Mouse (Mus musculus): ENCODE measurements at regions not wholly inside any gene's neighbourhood (a gene's known extent, or its start where the extent isn't known, plus 50 kb on each side); places are given as distances from the start of the nearest gene placed in this dataset.

GRCm38 (mm10) chr17:9762436-9762835 is 92.9 kb upstream of the Pabpc6 start:
- TF ChIP-seq CTCF (IDR thresholded peaks at IDR 0.05; ENCODE audit: low read depth), result no peak
- H3K9me3 ChIP-seq (ENCODE audit: low read length), result no peaks in the 10 kb centered on the region
- H3K36me3 ChIP-seq (ENCODE audit: insufficient read depth, low read length), result no peaks in the 10 kb centered on the region
- H3K4me2 ChIP-seq (ENCODE audit: low read depth, low read length), result 0 out of 2 replicates have a peak overlapping the region, but pooled peaks have one; percentile 16
- H3K9ac ChIP-seq (replicated peaks; ENCODE audit: low read length), result no peak overlapping the region
- no peak overlapping the region for H3K4me3 ChIP-seq (ENCODE audit: low read length)
- DNase-seq (ENCODE audit: low spot score), result no peak
- no peaks in the 10 kb centered on the region for H3K27me3 ChIP-seq (ENCODE audit: insufficient read depth, low read length)
- H3K4me1 ChIP-seq (ENCODE audit: insufficient read depth, low read length), result peaks cover 10% of the 10 kb centered on the region
- 32% methylated on average over 7 of the region's 7 CpGs for WGBS
- no peak for ATAC-seq
- H3K27ac ChIP-seq, result peak overlapping the region; percentile 80

- ATAC-seq (no peak), DNase-seq (ENCODE audit: low spot score) (no peak)
- Histone ChIP-seq H3K27ac (peak overlapping the region; percentile 59), H3K9me3 (ENCODE audit: low read length) (no peaks in the 10 kb centered on the region), H3K4me3 (ENCODE audit: low read length) (no peak overlapping the region), H3K9ac (replicated peaks; ENCODE audit: low read length) (no peak overlapping the region), H3K4me1 (ENCODE audit: insufficient read depth, low read length) (peaks cover 10% of the 10 kb centered on the region), H3K36me3 (ENCODE audit: insufficient read depth, low read length) (no peaks in the 10 kb centered on the region), H3K27me3 (ENCODE audit: insufficient read depth, low read length) (no peaks in the 10 kb centered on the region), H3K4me2 (ENCODE audit: low read depth, low read length) (no peak overlapping the region)
- TF ChIP-seq CTCF (IDR thresholded peaks at IDR 0.05; ENCODE audit: low read depth), result no peak
- WGBS, result 80% methylated on average over 2 of the region's 2 CpGs
These were observed 91.2 kb upstream of the Pabpc6 start for GRCm38 (mm10) chr17:9760706-9761059.

GRCm38 (mm10) chr17:9760026-9760705 is 90.6 kb upstream of the Pabpc6 start:
- DNase-seq (ENCODE audit: low spot score), result no peak
- H3K27me3 ChIP-seq (ENCODE audit: insufficient read depth, low read length), result no peaks in the 10 kb centered on the region
- no peaks in the 10 kb centered on the region for H3K36me3 ChIP-seq (ENCODE audit: insufficient read depth, low read length)
- no peak overlapping the region for H3K4me3 ChIP-seq (ENCODE audit: low read length)
- H3K4me2 ChIP-seq (ENCODE audit: low read depth, low read length), result no peak overlapping the region
- 37% methylated on average over 8 of the region's 8 CpGs for WGBS
- no peak for ATAC-seq
- peak overlapping the region; percentile 59 for H3K27ac ChIP-seq
- H3K4me1 ChIP-seq (ENCODE audit: insufficient read depth, low read length), result peaks cover 10% of the 10 kb centered on the region
- H3K9me3 ChIP-seq (ENCODE audit: low read length), result no peaks in the 10 kb centered on the region
- TF ChIP-seq CTCF (IDR thresholded peaks at IDR 0.05; ENCODE audit: low read depth), result no peak
- no peak overlapping the region for H3K9ac ChIP-seq (replicated peaks; ENCODE audit: low read length)

GRCm38 (mm10) chr17:9759421-9759852 is 89.9 kb upstream of the Pabpc6 start:
- H3K4me2 ChIP-seq (ENCODE audit: low read depth, low read length), result no peak overlapping the region
- no peaks in the 10 kb centered on the region for H3K27me3 ChIP-seq (ENCODE audit: insufficient read depth, low read length)
- ATAC-seq (peak; percentile 84), DNase-seq (ENCODE audit: low spot score) (peak; percentile 81)
- no peaks in the 10 kb centered on the region for H3K36me3 ChIP-seq (ENCODE audit: insufficient read depth, low read length)
- H3K4me1 ChIP-seq (ENCODE audit: insufficient read depth, low read length), result peaks cover 10% of the 10 kb centered on the region
- no peaks in the 10 kb centered on the region for H3K9me3 ChIP-seq (ENCODE audit: low read length)
- peak overlapping the region; percentile 59 for H3K27ac ChIP-seq
- H3K4me3 ChIP-seq (ENCODE audit: low read length), result no peak overlapping the region
- TF ChIP-seq CTCF (IDR thresholded peaks at IDR 0.05; ENCODE audit: low read depth), result peak; percentile 65
- H3K9ac ChIP-seq (replicated peaks; ENCODE audit: low read length), result no peak overlapping the region
- WGBS, result 10% methylated on average over 7 of the region's 7 CpGs

- H3K36me3 ChIP-seq (ENCODE audit: insufficient read depth, low read length), result no peaks in the 10 kb centered on the region
- DNase-seq (ENCODE audit: low spot score) (no peak), ATAC-seq (no peak)
- H3K9me3 ChIP-seq (ENCODE audit: low read length), result no peaks in the 10 kb centered on the region
- H3K9ac ChIP-seq (replicated peaks; ENCODE audit: low read length), result no peak overlapping the region
- H3K4me3 ChIP-seq (ENCODE audit: low read length), result no peak overlapping the region
- H3K4me2 ChIP-seq (ENCODE audit: low read depth, low read length), result no peak overlapping the region
- TF ChIP-seq CTCF (IDR thresholded peaks at IDR 0.05; ENCODE audit: low read depth), result no peak
- H3K4me1 ChIP-seq (ENCODE audit: insufficient read depth, low read length), result peaks cover 6% of the 10 kb centered on the region; the same call in 1 of the 2 replicates
- H3K27ac ChIP-seq, result no peak overlapping the region
- 97% methylated on average over 4 of the region's 4 CpGs for WGBS
- no peaks in the 10 kb centered on the region for H3K27me3 ChIP-seq (ENCODE audit: insufficient read depth, low read length)
These were observed 88.3 kb upstream of the Pabpc6 start for GRCm38 (mm10) chr17:9757725-9758251.

GRCm38 (mm10) chr17:9756675-9757074 is 87.2 kb upstream of the Pabpc6 start:
- Histone ChIP-seq H3K4me1 (ENCODE audit: insufficient read depth, low read length) (peaks cover 3% of the 10 kb centered on the region; the same call in 1 of the 2 replicates), H3K9ac (replicated peaks; ENCODE audit: low read length) (no peak overlapping the region), H3K36me3 (ENCODE audit: insufficient read depth, low read length) (no peaks in the 10 kb centered on the region), H3K4me2 (ENCODE audit: low read depth, low read length) (no peak overlapping the region), H3K9me3 (ENCODE audit: low read length) (no peaks in the 10 kb centered on the region), H3K27me3 (ENCODE audit: insufficient read depth, low read length) (no peaks in the 10 kb centered on the region), H3K27ac (peak overlapping the region; percentile 45), H3K4me3 (ENCODE audit: low read length) (no peak overlapping the region)
- no peak for TF ChIP-seq CTCF (IDR thresholded peaks at IDR 0.05; ENCODE audit: low read depth)
- DNase-seq (ENCODE audit: low spot score) (no peak), ATAC-seq (no peak)
- 66% methylated on average over 12 of the region's 12 CpGs for WGBS

- peak overlapping the region; percentile 45 for H3K27ac ChIP-seq
- no peaks in the 10 kb centered on the region for H3K27me3 ChIP-seq (ENCODE audit: insufficient read depth, low read length)
- H3K36me3 ChIP-seq (ENCODE audit: insufficient read depth, low read length), result no peaks in the 10 kb centered on the region
- H3K4me2 ChIP-seq (ENCODE audit: low read depth, low read length), result no peak overlapping the region
- 62% methylated on average over 3 of the region's 3 CpGs for WGBS
- H3K4me3 ChIP-seq (ENCODE audit: low read length), result no peak overlapping the region
- no peak overlapping the region for H3K9ac ChIP-seq (replicated peaks; ENCODE audit: low read length)
- no peak for ATAC-seq
- peak; percentile 79 for TF ChIP-seq CTCF (IDR thresholded peaks at IDR 0.05; ENCODE audit: low read depth)
- no peaks in the 10 kb centered on the region for H3K9me3 ChIP-seq (ENCODE audit: low read length)
- H3K4me1 ChIP-seq (ENCODE audit: insufficient read depth, low read length), result peaks cover 6% of the 10 kb centered on the region; the same call in 1 of the 2 replicates
- peak; percentile 85 for DNase-seq (ENCODE audit: low spot score)
These were observed 86.7 kb upstream of the Pabpc6 start for GRCm38 (mm10) chr17:9756196-9756595.
